Mouse (Mus musculus) liver, embryonic 13.5 days (tissue): Measurements from ENCODE around the gene Haspin. TPM values are rescaled to one million over a fixed set of nuclear protein-coding genes. Genes with fewer than 3 reads are reported as not detected.

Experiments
- polyA plus RNA-seq: library from polyadenylated mRNA; unstranded; fragments of >200 nt; fragmentation: Nextera tagmentation; extraction: Ambion mirVana; gene quantifications from 2 replicates; pipeline ENCODE4 v1.2.1, GENCODE M21; 2015

Gene Haspin
- polyA plus RNA-seq, 1 experiment from 2014 or later: 13.8 TPM

Other genes starting within 250 kb of the Haspin start
- gene Atp2a3, start 177.1 kb downstream of the Haspin start, polyA plus RNA-seq: 8.2 and 11.1 TPM in 2 replicates
- gene P2rx1, start 139.2 kb downstream of the Haspin start, polyA plus RNA-seq: 8.7 and 8.9 TPM in 2 replicates
- 0.79 and 0.90 TPM in 2 replicates for gene Camkk1, start 119.3 kb downstream of the Haspin start, polyA plus RNA-seq
- 5.7 and 6.2 TPM in 2 replicates for gene Ncbp3, start 90.5 kb downstream of the Haspin start, polyA plus RNA-seq
- 0.12 TPM in 2 replicates for gene Itgae, start 47.7 kb downstream of the Haspin start, polyA plus RNA-seq
- gene P2rx5, start 22.1 kb upstream of the Haspin start, polyA plus RNA-seq: 0.19 and 0.20 TPM in 2 replicates
- 97.4 and 98.5 TPM in 2 replicates for gene Emc6, start 38.7 kb upstream of the Haspin start, polyA plus RNA-seq
- 32.1 and 34.8 TPM in 2 replicates for gene Tax1bp3, start 38.8 kb upstream of the Haspin start, polyA plus RNA-seq
- gene Ctns, start 60.7 kb upstream of the Haspin start, polyA plus RNA-seq: 6.2 and 7.6 TPM in 2 replicates
- gene Shpk, start 61.2 kb upstream of the Haspin start, polyA plus RNA-seq: 2.2 TPM in 2 replicates
- gene Trpv1, start 96.0 kb upstream of the Haspin start, polyA plus RNA-seq: not detected in 2 replicates
- 0.01 TPM in 1 of 2 replicates, not detected in the other for gene Trpv3, start 129.1 kb upstream of the Haspin start, polyA plus RNA-seq
- 2.0 and 2.1 TPM in 2 replicates for gene Aspa, start 191.3 kb upstream of the Haspin start, polyA plus RNA-seq
- not detected in 2 replicates for gene Gm49340, start 191.4 kb upstream of the Haspin start, polyA plus RNA-seq
- 1.2 and 2.7 TPM in 2 replicates for gene Spata22, start 191.4 kb upstream of the Haspin start, polyA plus RNA-seq
- not detected in 2 replicates for gene Olfr20, start 212.5 kb upstream of the Haspin start, polyA plus RNA-seq
- not detected in 2 replicates for gene Olfr376, start 233.0 kb upstream of the Haspin start, polyA plus RNA-seq